Mouse (Mus musculus): ENCODE data around the gene Ston2.

The Ston2 gene

DNA sequence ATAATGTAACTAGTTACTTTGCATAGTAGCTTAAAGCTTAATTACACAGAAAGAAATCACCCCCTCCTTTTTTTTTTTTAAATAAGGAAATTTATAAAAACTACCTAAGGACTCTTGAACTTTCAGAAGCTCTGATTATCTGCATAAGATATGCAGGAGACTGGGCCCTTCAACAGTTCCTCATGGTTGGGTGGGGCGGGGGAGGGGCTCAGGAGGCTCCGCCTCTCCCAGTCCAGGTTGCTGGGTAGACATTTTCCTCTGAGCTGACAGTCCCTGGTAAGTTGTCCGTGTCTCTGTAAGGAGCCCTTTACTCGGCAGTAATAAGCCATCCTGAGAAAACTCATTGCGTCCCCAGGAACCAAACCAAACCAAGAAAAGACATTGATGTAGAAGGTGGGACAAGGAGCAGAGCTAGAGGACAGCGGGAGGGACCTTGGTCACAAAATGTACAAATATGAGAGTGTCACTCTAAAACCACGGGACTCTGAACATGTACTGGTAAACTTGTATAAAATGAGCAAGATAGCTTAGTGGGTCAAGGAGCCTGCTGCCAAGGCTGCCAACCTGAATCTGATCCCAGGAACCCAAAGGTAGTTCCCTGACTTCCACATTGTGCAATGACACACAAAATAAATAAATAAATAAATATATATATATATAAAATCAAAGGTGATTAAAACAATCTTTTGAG is 88.6 kb downstream of the Ston2 start:
- no peak for DNase-seq (ENCODE audit: low spot score)

- no peak for DNase-seq (ENCODE audit: low spot score)
Observed at GRCm38 (mm10) chr12:91696231-91696630, 92.0 kb downstream of the Ston2 start.

- no peak for DNase-seq (ENCODE audit: low spot score)
Observed at GRCm38 (mm10) chr12:91695761-91696160, 92.4 kb downstream of the Ston2 start.

DNA sequence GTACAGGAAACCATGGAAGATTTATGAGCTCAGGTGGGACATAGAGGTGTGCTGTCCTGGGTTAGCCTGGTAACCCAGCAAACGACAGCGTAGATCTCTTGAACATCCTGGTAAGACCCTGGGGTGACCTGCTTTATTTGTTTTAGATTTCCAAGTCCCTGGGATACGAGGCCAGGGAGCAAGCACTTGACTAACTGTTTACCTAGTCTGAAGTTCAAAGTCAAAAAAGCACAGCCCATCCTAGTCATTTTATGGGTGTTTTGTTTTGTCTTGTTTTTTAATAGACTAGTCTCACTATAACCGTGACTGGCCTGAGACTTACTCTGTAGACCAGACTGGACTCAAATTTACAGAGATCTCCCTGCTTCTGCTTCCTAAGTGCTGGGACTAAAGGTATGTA is 93.4 kb downstream of the Ston2 start:
- no peak for DNase-seq (ENCODE audit: low spot score)

GRCm38 (mm10) chr12:91693566-91693965 is 94.6 kb downstream of the Ston2 start:
- DNase-seq (ENCODE audit: low spot score) = no peak

- DNase-seq (ENCODE audit: low spot score) = no peak
Observed at GRCm38 (mm10) chr12:91692991-91693390, 95.2 kb downstream of the Ston2 start.

GRCm38 (mm10) chr12:91685674-91686290 is 102.4 kb downstream of the Ston2 start:
- DNase-seq (ENCODE audit: low spot score) = no peak

- DNase-seq (ENCODE audit: low spot score) = no peak
Observed at GRCm38 (mm10) chr12:91684840-91685415, 103.3 kb downstream of the Ston2 start.

DNA sequence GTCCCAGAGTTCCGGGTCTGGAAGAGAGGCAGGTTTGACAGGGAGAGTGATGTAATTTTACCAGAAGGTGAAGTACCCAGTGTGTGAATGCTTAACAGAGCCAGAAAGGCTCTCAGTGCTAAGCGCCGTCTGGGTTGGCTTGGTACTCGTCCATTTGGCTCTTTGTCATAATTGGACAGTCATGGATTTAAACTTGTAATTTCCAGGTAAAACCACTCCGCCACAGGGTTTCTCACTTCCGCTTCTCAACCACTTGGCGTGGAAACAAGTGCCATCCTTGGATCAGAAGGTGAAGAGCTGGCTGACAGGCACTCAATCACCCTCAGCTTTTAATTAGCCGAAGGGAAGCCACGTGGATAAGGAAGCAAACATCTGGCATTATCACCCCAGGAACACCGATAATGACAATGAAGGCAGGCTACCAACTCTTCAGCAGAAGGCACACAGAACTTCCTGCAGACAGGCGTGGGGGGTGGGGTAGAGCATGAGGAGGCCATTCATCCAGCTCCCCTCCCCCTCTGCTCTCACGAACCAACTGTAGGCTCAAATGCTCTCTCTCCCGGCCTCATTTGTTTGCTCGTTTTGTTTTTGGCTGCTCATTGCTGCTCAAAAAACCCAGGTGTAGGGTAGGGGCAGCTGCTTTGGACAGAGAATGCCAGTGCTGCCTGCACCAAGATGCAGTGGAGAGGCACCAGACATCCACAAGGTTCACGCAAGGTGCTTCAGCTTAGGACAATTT is 103.9 kb downstream of the Ston2 start:
- no peak for DNase-seq (ENCODE audit: low spot score)

DNA sequence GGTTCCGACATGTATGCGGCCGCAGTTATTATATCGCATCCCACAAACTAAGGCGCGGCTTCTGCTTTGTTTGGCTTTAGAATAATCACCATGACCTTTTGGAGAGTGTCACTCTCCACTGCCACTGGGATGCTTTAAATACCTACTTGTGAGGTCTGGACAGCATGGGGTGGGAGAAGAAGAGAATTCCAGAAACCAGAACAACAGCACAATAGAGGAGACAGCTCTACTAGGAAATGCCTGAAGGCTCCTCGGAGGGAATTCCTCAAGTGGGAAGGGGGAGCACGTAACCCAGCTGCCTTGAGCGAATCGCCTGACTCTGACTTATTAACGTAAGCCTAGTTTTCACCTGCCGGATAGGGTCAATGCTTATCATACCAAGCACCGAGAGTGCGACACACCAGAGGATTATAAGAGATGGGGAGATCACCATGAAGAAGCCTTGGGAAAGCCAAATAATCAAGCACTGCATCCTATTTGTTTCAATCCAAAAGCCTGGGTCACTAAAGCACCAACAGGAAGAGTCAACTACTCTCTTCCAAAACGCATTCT is 104.6 kb downstream of the Ston2 start:
- DNase-seq (ENCODE audit: low spot score) = no peak

GRCm38 (mm10) chr12:91683096-91683495 is 105.1 kb downstream of the Ston2 start:
- no peak for DNase-seq (ENCODE audit: low spot score)

- DNase-seq (ENCODE audit: low spot score) = no peak
Observed at GRCm38 (mm10) chr12:91679320-91680064, 108.7 kb downstream of the Ston2 start.

DNA sequence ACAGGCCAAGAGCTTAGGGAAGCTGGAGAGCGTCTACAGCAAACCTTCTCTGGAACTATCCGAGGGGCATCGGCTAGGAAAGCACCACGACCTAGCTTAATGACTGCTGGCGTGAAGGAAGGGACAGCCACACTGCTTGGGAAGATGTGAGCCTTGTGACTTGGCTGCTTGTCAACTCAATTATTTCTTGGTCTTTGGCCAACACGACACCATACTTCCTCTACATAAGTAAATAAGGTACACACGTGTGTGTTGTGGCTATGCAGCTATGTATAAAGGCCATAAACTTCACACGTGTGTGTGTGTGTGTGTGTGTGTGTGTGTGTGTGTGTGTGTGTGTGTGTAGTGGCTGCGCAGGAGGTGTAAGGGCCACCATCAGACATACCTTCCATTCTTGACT is 112.2 kb downstream of the Ston2 start:
- DNase-seq (ENCODE audit: low spot score) = no peak

DNA sequence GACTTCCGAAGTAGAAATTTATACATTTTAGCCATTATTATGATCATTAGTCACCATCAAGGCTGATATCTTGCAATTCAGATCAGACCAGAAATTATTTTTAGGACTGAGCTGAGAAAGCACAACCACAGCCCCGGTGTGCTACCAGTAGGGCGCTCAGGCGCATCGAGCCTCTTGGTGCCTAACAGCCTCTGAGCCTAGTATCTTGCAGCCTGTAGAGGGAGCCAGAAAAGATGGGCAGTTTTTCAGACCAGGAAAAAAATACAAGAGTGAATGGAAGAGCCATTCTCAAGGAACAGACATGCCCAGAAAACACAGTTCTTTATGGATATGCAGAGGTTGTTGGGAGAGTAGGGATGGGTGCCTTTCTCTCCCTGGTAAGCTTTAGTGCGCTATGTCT is 115.0 kb downstream of the Ston2 start:
- DNase-seq (ENCODE audit: low spot score) = no peak

GRCm38 (mm10) chr12:91672528-91672927 is 115.7 kb downstream of the Ston2 start:
- no peak for DNase-seq (ENCODE audit: low spot score)

DNA sequence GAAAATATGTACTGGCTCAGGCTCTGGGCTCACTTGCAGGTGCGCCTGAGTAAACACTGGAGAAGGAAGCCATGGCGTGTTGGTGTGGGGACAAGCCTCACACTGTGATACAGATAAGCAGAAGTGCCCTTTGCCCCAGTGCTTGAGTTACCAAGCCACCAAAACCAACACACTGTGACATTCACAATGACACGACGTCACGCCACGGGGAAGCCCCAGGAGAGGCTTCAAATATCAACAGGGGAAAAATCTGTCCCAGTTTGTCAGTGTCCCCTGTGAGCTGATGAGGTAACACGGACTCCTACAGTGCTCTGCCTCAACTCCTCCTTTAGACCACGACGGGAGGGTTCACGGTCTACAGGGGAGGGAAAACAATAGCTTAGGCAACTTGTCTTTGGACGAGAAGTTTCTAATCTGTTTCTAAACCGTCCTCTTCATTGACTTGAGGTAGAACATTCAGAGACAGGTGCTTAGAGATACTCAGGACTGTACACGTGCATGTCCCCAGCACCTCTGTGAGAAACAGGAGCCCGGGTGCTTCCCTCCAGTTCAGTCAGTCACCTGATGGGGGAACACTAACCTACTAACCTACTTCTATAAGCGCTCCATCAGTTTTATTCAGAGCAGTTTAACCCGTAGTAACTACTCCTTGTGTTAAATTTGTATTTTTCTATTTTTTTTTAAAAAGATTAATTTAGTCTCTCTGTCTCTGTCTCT is 119.5 kb downstream of the Ston2 start:
- DNase-seq (ENCODE audit: low spot score) = no peak

DNA sequence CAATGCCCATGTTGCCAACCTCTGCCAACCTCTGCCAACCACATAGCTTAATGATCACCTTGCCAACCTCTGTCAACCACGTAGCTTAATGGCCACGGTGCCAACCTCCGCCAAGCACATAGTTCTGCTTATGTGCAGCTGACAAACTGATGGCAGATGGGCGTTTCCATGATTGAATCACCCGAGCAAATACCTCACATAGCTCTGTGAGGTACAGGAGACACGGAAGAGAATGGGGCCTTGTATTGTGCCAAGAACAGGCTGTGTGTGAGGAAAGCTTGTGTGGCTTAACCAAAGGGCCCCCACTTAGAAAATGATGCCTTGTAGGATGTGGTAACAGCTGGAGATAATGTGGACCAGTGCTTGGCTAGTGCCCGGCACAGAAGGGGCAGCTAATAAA is 120.4 kb downstream of the Ston2 start:
- no peak for DNase-seq (ENCODE audit: low spot score)

DNA sequence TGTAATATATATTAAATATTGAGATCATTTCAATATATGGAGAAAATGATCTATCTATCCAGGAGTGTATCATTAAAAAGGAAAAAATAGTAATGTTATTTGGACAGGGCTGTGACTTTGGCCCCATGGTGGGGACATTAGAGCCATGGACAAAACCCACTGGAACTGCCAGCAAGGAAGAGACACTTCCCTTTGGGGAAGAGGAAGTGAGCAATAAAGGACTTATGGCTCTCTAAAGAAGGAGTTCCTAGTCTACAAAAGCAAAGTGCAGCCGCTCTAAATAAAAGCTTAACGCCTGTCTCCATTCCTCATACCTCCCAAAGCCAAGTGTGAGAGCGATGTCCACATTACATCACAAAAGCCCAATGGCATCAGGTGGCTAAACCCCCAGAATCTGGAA is 121.6 kb downstream of the Ston2 start:
- no peak for DNase-seq (ENCODE audit: low spot score)

DNA sequence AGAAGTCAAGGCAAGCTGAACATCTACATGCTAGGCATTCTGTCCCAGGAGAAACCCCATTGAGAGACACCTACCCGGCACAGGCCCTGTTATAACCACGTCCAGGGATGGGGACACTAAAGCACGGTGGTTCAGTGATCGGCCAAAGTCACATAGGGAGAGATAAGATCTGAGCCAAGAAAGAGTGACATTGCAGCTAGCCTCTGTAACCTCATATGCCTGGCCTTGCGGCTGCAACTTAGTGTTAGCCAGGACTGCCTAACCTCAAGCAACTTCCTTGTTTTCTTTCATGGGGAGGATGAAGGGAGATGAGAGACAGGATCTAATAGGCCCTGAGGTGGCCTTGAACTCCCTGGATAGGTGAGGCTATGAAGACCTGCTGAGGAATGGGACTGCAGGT is 122.8 kb downstream of the Ston2 start:
- no peak for DNase-seq (ENCODE audit: low spot score)

DNA sequence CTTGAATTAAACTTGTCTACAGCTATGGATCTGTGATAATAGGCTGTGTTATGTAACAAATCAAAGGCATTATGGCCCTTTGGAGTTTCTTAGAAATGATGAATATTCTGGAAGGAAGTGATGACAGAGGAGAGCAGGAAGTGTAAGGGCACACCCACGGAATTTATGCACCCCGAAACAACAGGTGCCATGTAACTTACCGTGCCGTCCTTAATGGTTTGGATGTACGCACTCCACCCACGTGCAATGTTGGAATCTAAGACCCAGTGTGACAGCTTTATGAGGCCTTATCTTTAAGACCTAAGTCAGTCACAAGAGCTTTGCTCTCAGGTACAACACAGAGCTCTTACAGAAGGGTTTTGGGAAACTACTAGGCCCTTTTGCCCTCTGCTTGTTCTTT is 124.9 kb downstream of the Ston2 start:
- DNase-seq (ENCODE audit: low spot score) = no peak

DNA sequence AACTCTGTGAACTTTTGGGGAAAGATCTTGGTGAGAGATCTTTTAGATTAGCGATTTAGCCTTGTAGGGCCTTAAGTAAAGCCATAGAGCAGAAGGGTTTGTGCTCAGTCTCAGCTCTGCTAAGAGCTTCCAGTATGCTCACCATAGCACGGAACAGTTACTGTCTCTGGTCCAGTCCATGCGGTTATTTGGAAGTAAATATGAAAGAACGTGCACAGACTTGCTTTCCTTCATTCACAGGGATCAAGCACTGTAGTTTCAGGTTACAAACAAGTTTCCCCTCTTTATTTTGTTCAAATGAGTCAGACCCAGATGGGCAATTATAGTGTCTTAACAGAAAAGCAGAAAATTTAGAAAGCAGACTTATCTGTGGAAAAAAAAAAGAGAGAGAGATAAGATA is 125.3 kb downstream of the Ston2 start:
- DNase-seq (ENCODE audit: low spot score) = no peak

Data from ovary, postnatal 10 days (tissue).